Mouse (Mus musculus) testis, adult 2 months (tissue): ENCODE data around the gene Lrfn3. TPM values are rescaled to one million over a fixed set of nuclear protein-coding genes. Genes with fewer than 3 reads are reported as not detected.

Experiments used
- H3K27ac ChIP-seq: fragments of 200-500 bp; 2 replicates; pipeline ENCODE4 v1.5.1; 2012; ENCODE audit warnings: low read depth, low read length; ENCODE audit not compliant: control insufficient read depth, insufficient read depth
- H3K27me3 ChIP-seq: fragments of 200-500 bp; 2 replicates; pipeline ENCODE4 v1.6.1; 2012; ENCODE audit warnings: mild to moderate bottlenecking, low read length, moderate library complexity; ENCODE audit not compliant: control insufficient read depth, insufficient read depth
- H3K36me3 ChIP-seq: fragments of 200-500 bp; 2 replicates; pipeline ENCODE4 v1.6.1; 2012; ENCODE audit warnings: mild to moderate bottlenecking, low read length; ENCODE audit not compliant: control insufficient read depth, insufficient read depth
- H3K4me1 ChIP-seq: fragments of 200-500 bp; 2 replicates; pipeline ENCODE4 v1.6.1; 2012; ENCODE audit warnings: low read length; ENCODE audit not compliant: control insufficient read depth, insufficient read depth
- H3K4me3 ChIP-seq: fragments of 200-500 bp; 2 replicates; pipeline ENCODE4 v1.5.1; 2012; ENCODE audit warnings: low read depth, mild to moderate bottlenecking, low read length, moderate library complexity, mixed read lengths; ENCODE audit not compliant: control insufficient read depth
- CTCF ChIP-seq: fragments of 200-500 bp; IDR thresholded peaks from 2 replicates; pipeline ENCODE4 v1.5.1; 2012; ENCODE audit warnings: low read depth, mild to moderate bottlenecking, inconsistent platforms, low read length, moderate library complexity; ENCODE audit not compliant: control insufficient read depth, insufficient read depth, insufficient replicate concordance
- POLR2A ChIP-seq: fragments of 200-500 bp; IDR thresholded peaks from 2 replicates; pipeline ENCODE4 v1.6.1; 2012; ENCODE audit warnings: low read depth, mild to moderate bottlenecking, inconsistent platforms, low read length, moderate library complexity; ENCODE audit not compliant: control insufficient read depth
- polyA plus RNA-seq: library from polyadenylated mRNA; depleted of rRNA; stranded (reverse); fragments of >200 nt; gene quantifications from 2 replicates; pipeline ENCODE4 v1.2.3, GENCODE M21; 2012

The Lrfn3 gene
- polyA plus RNA-seq, 1 experiment = 0.27 TPM

GRCm38 (mm10) chr7:30359276-30359865 lies 3.2 kb downstream of the Lrfn3 start:
- Histone ChIP-seq H3K36me3 (no peaks in the 10 kb centered on the region), H3K27me3 (peaks cover 2% of the 10 kb centered on the region), H3K4me3 (no peak overlapping the region), H3K27ac (no peak overlapping the region), H3K4me1 (peaks cover 18% of the 10 kb centered on the region)
- TF ChIP-seq CTCF (no peak), POLR2A (no peak)

- Histone ChIP-seq H3K4me3 (no peak overlapping the region), H3K27me3 (peaks cover 2% of the 10 kb centered on the region), H3K27ac (no peak overlapping the region), H3K4me1 (peaks cover 18% of the 10 kb centered on the region), H3K36me3 (no peaks in the 10 kb centered on the region)
- no peak for TF ChIP-seq CTCF
- TF ChIP-seq POLR2A = no peak
Observed at GRCm38 (mm10) chr7:30358378-30359186, 4.0 kb downstream of the Lrfn3 start.

- Histone ChIP-seq H3K27ac (no peak overlapping the region), H3K4me1 (peaks cover 3% of the 10 kb centered on the region), H3K4me3 (no peak overlapping the region; the same call in 1 of the 2 replicates), H3K27me3 (no peaks in the 10 kb centered on the region), H3K36me3 (no peaks in the 10 kb centered on the region)
- TF ChIP-seq POLR2A = no peak
- no peak for TF ChIP-seq CTCF
Observed at GRCm38 (mm10) chr7:30354059-30354458, 8.5 kb downstream of the Lrfn3 start.

- TF ChIP-seq POLR2A (no peak), CTCF (peak; percentile 80; the same call in 1 of the 2 replicates)
- Histone ChIP-seq H3K36me3 (no peaks in the 10 kb centered on the region), H3K4me1 (peaks cover 3% of the 10 kb centered on the region), H3K27ac (no peak overlapping the region), H3K27me3 (no peaks in the 10 kb centered on the region), H3K4me3 (peak overlapping the region; percentile 80)
Observed at GRCm38 (mm10) chr7:30353279-30353822, 9.2 kb downstream of the Lrfn3 start.

GRCm38 (mm10) chr7:30347828-30348227 lies 14.7 kb downstream of the Lrfn3 start:
- Histone ChIP-seq H3K27ac (no peak overlapping the region), H3K4me3 (peak overlapping the region; percentile 66), H3K4me1 (peaks cover 3% of the 10 kb centered on the region), H3K27me3 (no peaks in the 10 kb centered on the region), H3K36me3 (no peaks in the 10 kb centered on the region)
- TF ChIP-seq POLR2A (no peak), CTCF (peak; percentile 88)

GRCm38 (mm10) chr7:30346635-30347379 lies 15.8 kb downstream of the Lrfn3 start:
- H3K27me3 ChIP-seq = no peaks in the 10 kb centered on the region
- no peak overlapping the region for H3K27ac ChIP-seq
- peaks cover 3% of the 10 kb centered on the region for H3K4me1 ChIP-seq
- H3K36me3 ChIP-seq = no peaks in the 10 kb centered on the region
- no peak overlapping the region for H3K4me3 ChIP-seq
- TF ChIP-seq CTCF (no peak), POLR2A (no peak)

- Histone ChIP-seq H3K27ac (no peak overlapping the region), H3K36me3 (no peaks in the 10 kb centered on the region), H3K4me3 (no peak overlapping the region), H3K4me1 (peaks cover 4% of the 10 kb centered on the region), H3K27me3 (no peaks in the 10 kb centered on the region)
- TF ChIP-seq CTCF (no peak), POLR2A (no peak)
Observed at GRCm38 (mm10) chr7:30339432-30340109, 23.0 kb downstream of the Lrfn3 start.
